Mouse (Mus musculus): ENCODE results near the gene Trim80. TPM values are rescaled to one million over a fixed set of nuclear protein-coding genes. Genes with fewer than 3 reads are reported as not detected.

Trim80 gene
- total and polyA plus RNA-seq, 2 experiments, result 0.74 to 2.0 TPM

DNA sequence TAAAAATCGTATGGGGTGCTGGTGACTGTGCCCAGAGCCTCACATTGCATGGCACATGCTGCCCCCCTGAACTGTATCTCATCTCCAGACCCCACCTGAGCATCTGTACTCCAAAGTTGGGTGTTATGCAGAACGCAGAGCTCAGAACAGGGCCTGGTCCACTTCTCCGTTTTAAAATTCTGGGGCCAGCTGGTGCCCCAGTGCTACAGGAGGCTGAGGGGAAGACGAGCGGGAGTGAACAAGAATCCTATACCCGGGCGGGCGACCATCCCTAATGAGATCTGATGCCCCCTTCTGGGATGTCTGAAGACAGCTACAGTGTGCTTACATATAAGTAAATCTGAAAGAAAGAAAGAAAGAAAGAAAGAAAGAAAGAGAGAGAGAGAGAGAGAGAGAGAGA lies 20.6 kb downstream of the Trim80 start:
- no peak for DNase-seq (ENCODE audit: extremely low read depth, low read depth, low spot score)
- H3K9ac ChIP-seq (ENCODE audit: low read depth, low read length), result no peak overlapping the region
- WGBS, result 81% methylated on average over 8 of the region's 8 CpGs
- H3K4me1 ChIP-seq (ENCODE audit: control insufficient read depth, insufficient read depth, low read length), result peaks cover 24% of the 10 kb centered on the region
- no peaks in the 10 kb centered on the region for H3K79me2 ChIP-seq (ENCODE audit: control insufficient read depth, insufficient read depth, low read length)
- no peak overlapping the region for H3K27ac ChIP-seq (replicated peaks; ENCODE audit: insufficient read depth, low read depth, low read length)
- no peaks in the 10 kb centered on the region for H3K36me3 ChIP-seq (ENCODE audit: control insufficient read depth, insufficient read depth, low read length)
- TF ChIP-seq CTCF (IDR thresholded peaks at IDR 0.05; ENCODE audit: low read depth, low read length), result no peak
- no peak for TF ChIP-seq POLR2A (IDR thresholded peaks at IDR 0.05; ENCODE audit: extremely low read depth, insufficient read depth, low read length)
- H3K27me3 ChIP-seq (ENCODE audit: control insufficient read depth, insufficient read depth, low read length), result no peaks in the 10 kb centered on the region
- H3K4me3 ChIP-seq (ENCODE audit: insufficient read depth, low read depth, low read length), result no peak overlapping the region

- DNase-seq (ENCODE audit: extremely low read depth, low read depth, low spot score), result no peak
- peak overlapping the region; percentile 46; the same call in 1 of the 2 replicates for H3K4me3 ChIP-seq (ENCODE audit: insufficient read depth, low read depth, low read length)
- WGBS, result 21% methylated on average over 5 of the region's 5 CpGs
- TF ChIP-seq CTCF (IDR thresholded peaks at IDR 0.05; ENCODE audit: low read depth, low read length), result no peak
- no peak for TF ChIP-seq POLR2A (IDR thresholded peaks at IDR 0.05; ENCODE audit: extremely low read depth, insufficient read depth, low read length)
- H3K27ac ChIP-seq (replicated peaks; ENCODE audit: insufficient read depth, low read depth, low read length), result peak overlapping the region; percentile 83
- H3K4me1 ChIP-seq (ENCODE audit: control insufficient read depth, insufficient read depth, low read length), result peaks cover 24% of the 10 kb centered on the region
- no peaks in the 10 kb centered on the region for H3K79me2 ChIP-seq (ENCODE audit: control insufficient read depth, insufficient read depth, low read length)
- H3K36me3 ChIP-seq (ENCODE audit: control insufficient read depth, insufficient read depth, low read length), result no peaks in the 10 kb centered on the region
- peak overlapping the region; percentile 75 for H3K9ac ChIP-seq (ENCODE audit: low read depth, low read length)
- no peaks in the 10 kb centered on the region for H3K27me3 ChIP-seq (ENCODE audit: control insufficient read depth, insufficient read depth, low read length)
These were observed 21.5 kb downstream of the Trim80 start for GRCm38 (mm10) chr11:115461846-115462242.

- H3K79me2 ChIP-seq (ENCODE audit: control insufficient read depth, insufficient read depth, low read length), result no peaks in the 10 kb centered on the region
- H3K27me3 ChIP-seq (ENCODE audit: control insufficient read depth, insufficient read depth, low read length), result no peaks in the 10 kb centered on the region
- 32% methylated on average over 16 of the region's 16 CpGs for WGBS
- peaks cover 21% of the 10 kb centered on the region for H3K4me1 ChIP-seq (ENCODE audit: control insufficient read depth, insufficient read depth, low read length)
- H3K27ac ChIP-seq (replicated peaks; ENCODE audit: insufficient read depth, low read depth, low read length), result peak within 1 kb of the TSS; percentile 83
- peak within 1 kb of the TSS; percentile 75 for H3K9ac ChIP-seq (ENCODE audit: low read depth, low read length)
- peak within 1 kb of the TSS; percentile 58 for H3K4me3 ChIP-seq (ENCODE audit: insufficient read depth, low read depth, low read length)
- peak; percentile 91 for DNase-seq (ENCODE audit: extremely low read depth, low read depth, low spot score)
- H3K36me3 ChIP-seq (ENCODE audit: control insufficient read depth, insufficient read depth, low read length), result no peaks in the 10 kb centered on the region
- 0 out of 2 replicates have a peak, but pooled peaks have one; percentile 27 for TF ChIP-seq POLR2A (IDR thresholded peaks at IDR 0.05; ENCODE audit: extremely low read depth, insufficient read depth, low read length)
- peak; percentile 15; the same call in 1 of the 2 replicates for TF ChIP-seq CTCF (IDR thresholded peaks at IDR 0.05; ENCODE audit: low read depth, low read length)
These were observed 22.0 kb downstream of the Trim80 start, which contains the start of gene Slc16a5 for GRCm38 (mm10) chr11:115462243-115462891. Gene Slc16a5, plus strand, starts transcription at chr11:115462474.

- Histone ChIP-seq H3K9ac (ENCODE audit: low read depth, low read length) (no peak overlapping the region), H3K4me3 (ENCODE audit: insufficient read depth, low read depth, low read length) (peak overlapping the region; percentile 58; the same call in 1 of the 2 replicates), H3K79me2 (ENCODE audit: control insufficient read depth, insufficient read depth, low read length) (no peaks in the 10 kb centered on the region), H3K4me1 (ENCODE audit: control insufficient read depth, insufficient read depth, low read length) (peaks cover 17% of the 10 kb centered on the region), H3K36me3 (ENCODE audit: control insufficient read depth, insufficient read depth, low read length) (no peaks in the 10 kb centered on the region), H3K27me3 (ENCODE audit: control insufficient read depth, insufficient read depth, low read length) (no peaks in the 10 kb centered on the region), H3K27ac (replicated peaks; ENCODE audit: insufficient read depth, low read depth, low read length) (no peak overlapping the region)
- TF ChIP-seq POLR2A (IDR thresholded peaks at IDR 0.05; ENCODE audit: extremely low read depth, insufficient read depth, low read length) (no peak), CTCF (IDR thresholded peaks at IDR 0.05; ENCODE audit: low read depth, low read length) (no peak)
- WGBS, result 48% methylated on average over 11 of the region's 11 CpGs
- peak; percentile 33 for DNase-seq (ENCODE audit: extremely low read depth, low read depth, low spot score)
These were observed 23.1 kb downstream of the Trim80 start for GRCm38 (mm10) chr11:115463397-115463796.

DNA sequence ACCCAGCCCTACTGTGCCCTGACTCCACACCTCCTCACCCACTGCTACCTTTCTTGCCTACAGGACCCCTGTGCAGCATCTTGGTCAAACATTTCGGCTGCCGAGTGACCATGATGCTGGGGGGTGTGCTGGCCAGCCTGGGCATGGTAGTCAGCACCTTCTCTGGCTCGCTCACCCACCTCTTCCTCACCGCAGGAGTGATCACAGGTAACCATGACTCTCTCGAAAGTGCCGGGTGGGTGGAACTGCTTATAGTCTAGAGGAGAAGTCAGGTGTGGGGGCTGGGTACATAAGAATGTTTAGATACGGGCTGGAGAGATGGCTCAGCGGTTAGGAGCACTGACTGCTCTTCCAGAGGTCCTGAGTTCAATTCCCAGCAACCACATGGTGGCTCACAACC lies 24.5 kb downstream of the Trim80 start:
- no peak for DNase-seq (ENCODE audit: extremely low read depth, low read depth, low spot score)
- Histone ChIP-seq H3K36me3 (ENCODE audit: control insufficient read depth, insufficient read depth, low read length) (no peaks in the 10 kb centered on the region), H3K4me1 (ENCODE audit: control insufficient read depth, insufficient read depth, low read length) (peaks cover 12% of the 10 kb centered on the region), H3K27ac (replicated peaks; ENCODE audit: insufficient read depth, low read depth, low read length) (no peak overlapping the region), H3K4me3 (ENCODE audit: insufficient read depth, low read depth, low read length) (no peak overlapping the region), H3K79me2 (ENCODE audit: control insufficient read depth, insufficient read depth, low read length) (no peaks in the 10 kb centered on the region), H3K27me3 (ENCODE audit: control insufficient read depth, insufficient read depth, low read length) (no peaks in the 10 kb centered on the region), H3K9ac (ENCODE audit: low read depth, low read length) (no peak overlapping the region)
- no peak for TF ChIP-seq CTCF (IDR thresholded peaks at IDR 0.05; ENCODE audit: low read depth, low read length)
- no peak for TF ChIP-seq POLR2A (IDR thresholded peaks at IDR 0.05; ENCODE audit: extremely low read depth, insufficient read depth, low read length)
- WGBS, result 93% methylated on average over 8 of the region's 8 CpGs

- no peak for TF ChIP-seq CTCF (IDR thresholded peaks at IDR 0.05; ENCODE audit: low read depth, low read length)
- TF ChIP-seq POLR2A (IDR thresholded peaks at IDR 0.05; ENCODE audit: extremely low read depth, insufficient read depth, low read length), result no peak
- WGBS, result 89% methylated on average over 4 of the region's 4 CpGs
- Histone ChIP-seq H3K27ac (replicated peaks; ENCODE audit: insufficient read depth, low read depth, low read length) (no peak overlapping the region), H3K4me1 (ENCODE audit: control insufficient read depth, insufficient read depth, low read length) (peaks cover 11% of the 10 kb centered on the region), H3K4me3 (ENCODE audit: insufficient read depth, low read depth, low read length) (no peak overlapping the region), H3K79me2 (ENCODE audit: control insufficient read depth, insufficient read depth, low read length) (no peaks in the 10 kb centered on the region), H3K9ac (ENCODE audit: low read depth, low read length) (no peak overlapping the region), H3K27me3 (ENCODE audit: control insufficient read depth, insufficient read depth, low read length) (no peaks in the 10 kb centered on the region), H3K36me3 (ENCODE audit: control insufficient read depth, insufficient read depth, low read length) (no peaks in the 10 kb centered on the region)
- DNase-seq (ENCODE audit: extremely low read depth, low read depth, low spot score), result no peak
These were observed 26.9 kb downstream of the Trim80 start for GRCm38 (mm10) chr11:115467217-115467618.
